Mouse (Mus musculus): ENCODE data around the gene Gcfc2. TPM values are rescaled to one million over a fixed set of nuclear protein-coding genes. Genes with fewer than 3 reads are reported as not detected.

The Gcfc2 gene
- polyA plus RNA-seq (2014; fragmentation: Nextera tagmentation; extraction: Ambion mirVana) = 12.8 and 13.6 TPM in 2 replicates

- H3K4me2 ChIP-seq (replicated peaks; ENCODE audit: low read depth, low read length) = peak within 1 kb of the TSS; percentile 71
- ATAC-seq (ENCODE audit: low FRiP score) (peak; percentile 95), DNase-seq (ENCODE audit: low spot score) (peak; percentile 97)
- H3K9ac ChIP-seq (ENCODE audit: low read depth, low read length) = peak within 1 kb of the TSS; percentile 94
- H3K27me3 ChIP-seq (ENCODE audit: control insufficient read depth, insufficient read depth, low read length) = no peaks in the 10 kb centered on the region
- whole genome bisulfite sequencing = 0% methylated on average over 55 of the region's 56 CpGs
- no peaks in the 10 kb centered on the region for H3K4me1 ChIP-seq (replicated peaks; ENCODE audit: control insufficient read depth, insufficient read depth, low read length)
- peak within 1 kb of the TSS; percentile 84 for H3K4me3 ChIP-seq (ENCODE audit: low read depth, low read length)
- no peaks in the 10 kb centered on the region for H3K36me3 ChIP-seq (ENCODE audit: control insufficient read depth, insufficient read depth, low read length)
- no peaks in the 10 kb centered on the region for H3K9me3 ChIP-seq (ENCODE audit: control insufficient read depth, low read length)
- 0 out of 2 replicates have a peak within 1 kb of the TSS, but pooled peaks have one; percentile 51 for H3K27ac ChIP-seq (ENCODE audit: low read depth, low read length)
These were observed at the start of gene Gcfc2 for GRCm38 (mm10) chr6:81923523-81924142. Gene Gcfc2 (plus strand): TSS chr6:81923669.

GRCm38 (mm10) chr6:81895678-81896230, 27.7 kb upstream of the Gcfc2 start:
- ATAC-seq (ENCODE audit: low FRiP score) (no peak), DNase-seq (ENCODE audit: low spot score) (no peak)
- Histone ChIP-seq H3K9ac (ENCODE audit: low read depth, low read length) (no peak overlapping the region), H3K4me1 (replicated peaks; ENCODE audit: control insufficient read depth, insufficient read depth, low read length) (no peaks in the 10 kb centered on the region), H3K9me3 (ENCODE audit: control insufficient read depth, low read length) (no peaks in the 10 kb centered on the region), H3K27me3 (ENCODE audit: control insufficient read depth, insufficient read depth, low read length) (no peaks in the 10 kb centered on the region), H3K36me3 (ENCODE audit: control insufficient read depth, insufficient read depth, low read length) (no peaks in the 10 kb centered on the region), H3K27ac (ENCODE audit: low read depth, low read length) (no peak overlapping the region), H3K4me2 (replicated peaks; ENCODE audit: low read depth, low read length) (no peak overlapping the region), H3K4me3 (ENCODE audit: low read depth, low read length) (no peak overlapping the region)
- 69% methylated on average over 3 of the region's 3 CpGs for WGBS

GRCm38 (mm10) chr6:81910302-81910855, 13.1 kb upstream of the Gcfc2 start:
- DNase-seq (ENCODE audit: low spot score) (no peak), ATAC-seq (ENCODE audit: low FRiP score) (no peak)
- Histone ChIP-seq H3K27ac (ENCODE audit: low read depth, low read length) (no peak overlapping the region), H3K4me1 (replicated peaks; ENCODE audit: control insufficient read depth, insufficient read depth, low read length) (no peaks in the 10 kb centered on the region), H3K9ac (ENCODE audit: low read depth, low read length) (no peak overlapping the region), H3K4me3 (ENCODE audit: low read depth, low read length) (no peak overlapping the region), H3K4me2 (replicated peaks; ENCODE audit: low read depth, low read length) (no peak overlapping the region), H3K36me3 (ENCODE audit: control insufficient read depth, insufficient read depth, low read length) (no peaks in the 10 kb centered on the region), H3K27me3 (ENCODE audit: control insufficient read depth, insufficient read depth, low read length) (no peaks in the 10 kb centered on the region), H3K9me3 (ENCODE audit: control insufficient read depth, low read length) (no peaks in the 10 kb centered on the region)
- 80% methylated on average over 25 of the region's 25 CpGs for WGBS

GRCm38 (mm10) chr6:81911244-81911643, 12.2 kb upstream of the Gcfc2 start:
- no peak overlapping the region for H3K4me3 ChIP-seq (ENCODE audit: low read depth, low read length)
- 87% methylated on average over 5 of the region's 5 CpGs for WGBS
- no peak overlapping the region for H3K27ac ChIP-seq (ENCODE audit: low read depth, low read length)
- H3K27me3 ChIP-seq (ENCODE audit: control insufficient read depth, insufficient read depth, low read length) = no peaks in the 10 kb centered on the region
- H3K4me1 ChIP-seq (replicated peaks; ENCODE audit: control insufficient read depth, insufficient read depth, low read length) = no peaks in the 10 kb centered on the region
- no peak overlapping the region for H3K4me2 ChIP-seq (replicated peaks; ENCODE audit: low read depth, low read length)
- H3K9me3 ChIP-seq (ENCODE audit: control insufficient read depth, low read length) = no peaks in the 10 kb centered on the region
- H3K36me3 ChIP-seq (ENCODE audit: control insufficient read depth, insufficient read depth, low read length) = no peaks in the 10 kb centered on the region
- no peak for DNase-seq (ENCODE audit: low spot score)
- no peak overlapping the region for H3K9ac ChIP-seq (ENCODE audit: low read depth, low read length)
- no peak for ATAC-seq (ENCODE audit: low FRiP score)

GRCm38 (mm10) chr6:81911713-81912112, 11.8 kb upstream of the Gcfc2 start:
- no peaks in the 10 kb centered on the region for H3K27me3 ChIP-seq (ENCODE audit: control insufficient read depth, insufficient read depth, low read length)
- H3K9ac ChIP-seq (ENCODE audit: low read depth, low read length) = no peak overlapping the region
- H3K4me2 ChIP-seq (replicated peaks; ENCODE audit: low read depth, low read length) = no peak overlapping the region
- no peak overlapping the region for H3K27ac ChIP-seq (ENCODE audit: low read depth, low read length)
- no peaks in the 10 kb centered on the region for H3K36me3 ChIP-seq (ENCODE audit: control insufficient read depth, insufficient read depth, low read length)
- H3K4me3 ChIP-seq (ENCODE audit: low read depth, low read length) = no peak overlapping the region
- H3K4me1 ChIP-seq (replicated peaks; ENCODE audit: control insufficient read depth, insufficient read depth, low read length) = no peaks in the 10 kb centered on the region
- H3K9me3 ChIP-seq (ENCODE audit: control insufficient read depth, low read length) = no peaks in the 10 kb centered on the region
- 85% methylated on average over 4 of the region's 4 CpGs for WGBS
- DNase-seq (ENCODE audit: low spot score) = no peak
- no peak for ATAC-seq (ENCODE audit: low FRiP score)

GRCm38 (mm10) chr6:81912177-81912576, 11.3 kb upstream of the Gcfc2 start:
- H3K27me3 ChIP-seq (ENCODE audit: control insufficient read depth, insufficient read depth, low read length) = no peaks in the 10 kb centered on the region
- H3K4me1 ChIP-seq (replicated peaks; ENCODE audit: control insufficient read depth, insufficient read depth, low read length) = no peaks in the 10 kb centered on the region
- H3K36me3 ChIP-seq (ENCODE audit: control insufficient read depth, insufficient read depth, low read length) = no peaks in the 10 kb centered on the region
- 85% methylated on average over 3 of the region's 3 CpGs for WGBS
- no peak overlapping the region for H3K27ac ChIP-seq (ENCODE audit: low read depth, low read length)
- no peak overlapping the region for H3K4me2 ChIP-seq (replicated peaks; ENCODE audit: low read depth, low read length)
- H3K4me3 ChIP-seq (ENCODE audit: low read depth, low read length) = no peak overlapping the region
- DNase-seq (ENCODE audit: low spot score) (no peak), ATAC-seq (ENCODE audit: low FRiP score) (no peak)
- no peaks in the 10 kb centered on the region for H3K9me3 ChIP-seq (ENCODE audit: control insufficient read depth, low read length)
- H3K9ac ChIP-seq (ENCODE audit: low read depth, low read length) = no peak overlapping the region

GRCm38 (mm10) chr6:81924304-81924703, 835 bp downstream of the Gcfc2 start:
- peak overlapping the region; percentile 94; the same call in 1 of the 2 replicates for H3K9ac ChIP-seq (ENCODE audit: low read depth, low read length)
- no peaks in the 10 kb centered on the region for H3K27me3 ChIP-seq (ENCODE audit: control insufficient read depth, insufficient read depth, low read length)
- no peak overlapping the region for H3K27ac ChIP-seq (ENCODE audit: low read depth, low read length)
- H3K4me2 ChIP-seq (replicated peaks; ENCODE audit: low read depth, low read length) = peak overlapping the region; percentile 71
- no peaks in the 10 kb centered on the region for H3K9me3 ChIP-seq (ENCODE audit: control insufficient read depth, low read length)
- WGBS = 22% methylated on average over 5 of the region's 5 CpGs
- peak; percentile 61; the same call in 1 of the 2 replicates for ATAC-seq (ENCODE audit: low FRiP score)
- peak overlapping the region; percentile 84 for H3K4me3 ChIP-seq (ENCODE audit: low read depth, low read length)
- no peaks in the 10 kb centered on the region for H3K36me3 ChIP-seq (ENCODE audit: control insufficient read depth, insufficient read depth, low read length)
- no peaks in the 10 kb centered on the region for H3K4me1 ChIP-seq (replicated peaks; ENCODE audit: control insufficient read depth, insufficient read depth, low read length)
- DNase-seq (ENCODE audit: low spot score) = no peak

- H3K4me3 ChIP-seq (ENCODE audit: low read depth, low read length) = no peak overlapping the region
- no peak for DNase-seq (ENCODE audit: low spot score)
- H3K27ac ChIP-seq (ENCODE audit: low read depth, low read length) = no peak overlapping the region
- H3K36me3 ChIP-seq (ENCODE audit: control insufficient read depth, insufficient read depth, low read length) = peaks cover 8% of the 10 kb centered on the region
- H3K27me3 ChIP-seq (ENCODE audit: control insufficient read depth, insufficient read depth, low read length) = no peaks in the 10 kb centered on the region
- WGBS = 87% methylated on average over 4 of the region's 4 CpGs
- no peak for ATAC-seq (ENCODE audit: low FRiP score)
- H3K9ac ChIP-seq (ENCODE audit: low read depth, low read length) = no peak overlapping the region
- H3K4me1 ChIP-seq (replicated peaks; ENCODE audit: control insufficient read depth, insufficient read depth, low read length) = no peaks in the 10 kb centered on the region
- no peak overlapping the region for H3K4me2 ChIP-seq (replicated peaks; ENCODE audit: low read depth, low read length)
- no peaks in the 10 kb centered on the region for H3K9me3 ChIP-seq (ENCODE audit: control insufficient read depth, low read length)
These were observed 5.9 kb downstream of the Gcfc2 start for GRCm38 (mm10) chr6:81929402-81929801.

- no peak overlapping the region for H3K4me3 ChIP-seq (ENCODE audit: low read depth, low read length)
- no peak overlapping the region for H3K27ac ChIP-seq (ENCODE audit: low read depth, low read length)
- H3K4me1 ChIP-seq (replicated peaks; ENCODE audit: control insufficient read depth, insufficient read depth, low read length) = no peaks in the 10 kb centered on the region
- no peaks in the 10 kb centered on the region for H3K9me3 ChIP-seq (ENCODE audit: control insufficient read depth, low read length)
- DNase-seq (ENCODE audit: low spot score) (no peak), ATAC-seq (ENCODE audit: low FRiP score) (no peak)
- WGBS = 96% methylated on average over 3 of the region's 3 CpGs
- H3K9ac ChIP-seq (ENCODE audit: low read depth, low read length) = no peak overlapping the region
- H3K4me2 ChIP-seq (replicated peaks; ENCODE audit: low read depth, low read length) = no peak overlapping the region
- peaks cover 15% of the 10 kb centered on the region for H3K36me3 ChIP-seq (ENCODE audit: control insufficient read depth, insufficient read depth, low read length)
- no peaks in the 10 kb centered on the region for H3K27me3 ChIP-seq (ENCODE audit: control insufficient read depth, insufficient read depth, low read length)
These were observed 9.8 kb downstream of the Gcfc2 start for GRCm38 (mm10) chr6:81933281-81933680.

Data from hindbrain, embryonic 11.5 days (tissue).